Mouse (Mus musculus): ENCODE measurements around the gene Dnaic2. TPM values are rescaled to one million over a fixed set of nuclear protein-coding genes. Genes with fewer than 3 reads are reported as not detected.

The Dnaic2 gene
- total and polyA plus RNA-seq, 3 experiments, result 0.59 to 0.93 (median 0.83) TPM

GRCm38 (mm10) chr11:114699511-114699910, 27.7 kb upstream of the Dnaic2 start:
- H3K4me2 ChIP-seq (ENCODE audit: insufficient read depth, low read depth, poor library complexity, severe bottlenecking), result no peak overlapping the region
- dilution Hi-C loops (cut with MboI; ENCODE audit: extremely low pct_ligation_motif_present, extremely low pct_unique_long_range_greater_than_20kb, low sequenced_read_pairs), result no loop called here
- peaks cover 3 to 8% of the 10 kb centered on the region in 2 experiments for H3K4me1 ChIP-seq (ENCODE audit: control insufficient read depth in 1 of 2, insufficient read depth in 2 of 2)
- DNase-seq (ENCODE audit: extremely low read depth), result no peak
- peaks cover 0 to 9% of the 10 kb centered on the region in 2 experiments for H3K36me3 ChIP-seq (replicated peaks in 1 of 2; ENCODE audit: control insufficient read depth in 1 of 2, insufficient read depth in 1 of 2, low read length in 1 of 2)
- H3K9me3 ChIP-seq (replicated peaks; ENCODE audit: low read length), result no peaks in the 10 kb centered on the region
- no peak overlapping the region for H3K4me3 ChIP-seq (replicated peaks in 1 of 3; ENCODE audit: low read depth in 2 of 3, low read length in 2 of 3, poor library complexity in 1 of 3)
- TF ChIP-seq SMC3 (IDR thresholded peaks at IDR 0.05; ENCODE audit: low read depth, low read length), result no peak
- no peak for TF ChIP-seq CHD1 (IDR thresholded peaks at IDR 0.05; ENCODE audit: low read depth, low read length)
- no peak for TF ChIP-seq E2F4 (IDR thresholded peaks at IDR 0.05; ENCODE audit: insufficient replicate concordance, low read depth, low read length)
- TF ChIP-seq MAZ (IDR thresholded peaks at IDR 0.05; ENCODE audit: low read depth, low read length), result no peak
- TF ChIP-seq MXI1 (IDR thresholded peaks at IDR 0.05; ENCODE audit: low read depth, low read length), result no peak
- no peak for TF ChIP-seq MEF2A (IDR thresholded peaks at IDR 0.05; ENCODE audit: borderline replicate concordance, low read depth, low read length)
- TF ChIP-seq MYC (IDR thresholded peaks at IDR 0.05; ENCODE audit: low read depth, low read length), result no peak
- TF ChIP-seq CHD2 (IDR thresholded peaks at IDR 0.05; ENCODE audit: low read length), result no peak
- no peak for TF ChIP-seq NELFE (IDR thresholded peaks at IDR 0.05; ENCODE audit: low read depth, low read length)
- TF ChIP-seq GABPA (IDR thresholded peaks at IDR 0.05; ENCODE audit: insufficient replicate concordance, low read depth, low read length), result no peak
- no peak for TF ChIP-seq POLR2AphosphoS2 (IDR thresholded peaks at IDR 0.05; ENCODE audit: low read depth, low read length)
- no peak for TF ChIP-seq JUN (IDR thresholded peaks at IDR 0.05; ENCODE audit: insufficient read depth, low read depth, low read length)
- TF ChIP-seq RCOR1 (conservative IDR thresholded peaks at IDR 0.05; ENCODE audit: low read depth, low read length), result no peak
- no peak for TF ChIP-seq USF1 (IDR thresholded peaks at IDR 0.05; ENCODE audit: low read depth, low read length)
- no peak for TF ChIP-seq SIN3A (IDR thresholded peaks at IDR 0.05; ENCODE audit: low read length)
- no peak for TF ChIP-seq IRF4 (IDR thresholded peaks at IDR 0.05; ENCODE audit: low read depth, low read length)
- TF ChIP-seq MAX (IDR thresholded peaks at IDR 0.05; ENCODE audit: low read length), result no peak
- no peaks in the 10 kb centered on the region for H3K27me3 ChIP-seq (replicated peaks)
- no peaks in the 10 kb centered on the region for H3K79me2 ChIP-seq (replicated peaks; ENCODE audit: control insufficient read depth, extremely low read depth, insufficient read depth, poor library complexity, severe bottlenecking)
- in situ Hi-C loops (cut with MboI; ENCODE audit: low pct_ligation_motif_present, low pct_unique_long_range_greater_than_20kb, low sequenced_read_pairs), result no loop called here
- H3K9ac ChIP-seq (ENCODE audit: insufficient read depth, low read depth), result no peak overlapping the region
- no peak overlapping the region for H3K27ac ChIP-seq (ENCODE audit: insufficient read depth, low read depth)

- DNase-seq (ENCODE audit: extremely low read depth), result no peak
- H3K9me3 ChIP-seq (replicated peaks; ENCODE audit: low read length), result no peaks in the 10 kb centered on the region
- H3K79me2 ChIP-seq (replicated peaks; ENCODE audit: control insufficient read depth, extremely low read depth, insufficient read depth, poor library complexity, severe bottlenecking), result no peaks in the 10 kb centered on the region
- TF ChIP-seq NRF1 (IDR thresholded peaks at IDR 0.05; ENCODE audit: low read depth, low read length) (peak; percentile 69), POLR2AphosphoS2 (IDR thresholded peaks at IDR 0.05; ENCODE audit: low read depth, low read length) (no peak), BHLHE40 (IDR thresholded peaks at IDR 0.05; ENCODE audit: low read depth, low read length) (peak; percentile 28; the same call in 1 of the 2 replicates), EP300 (IDR thresholded peaks at IDR 0.05; ENCODE audit: low read length) (no peak), ELF1 (IDR thresholded peaks at IDR 0.05; ENCODE audit: low read depth, low read length) (0 out of 2 replicates have a peak, but pooled peaks have one; percentile 21)
- dilution Hi-C loops (cut with MboI; ENCODE audit: extremely low pct_ligation_motif_present, extremely low pct_unique_long_range_greater_than_20kb, low sequenced_read_pairs), result no loop called here
- no peaks in the 10 kb centered on the region for H3K27me3 ChIP-seq (replicated peaks)
- no peak overlapping the region; the same call in 1 of the 2 replicates for H3K4me2 ChIP-seq (ENCODE audit: insufficient read depth, low read depth, poor library complexity, severe bottlenecking)
- H3K9ac ChIP-seq (ENCODE audit: insufficient read depth, low read depth), result no peak overlapping the region
- peaks cover 3 to 17% of the 10 kb centered on the region in 2 experiments for H3K4me1 ChIP-seq (ENCODE audit: control insufficient read depth in 1 of 2, insufficient read depth in 2 of 2)
- peaks cover 0 to 2% of the 10 kb centered on the region in 2 experiments for H3K36me3 ChIP-seq (replicated peaks in 1 of 2; ENCODE audit: control insufficient read depth in 1 of 2, insufficient read depth in 1 of 2, low read length in 1 of 2)
- H3K27ac ChIP-seq (ENCODE audit: insufficient read depth, low read depth), result no peak overlapping the region
- in situ Hi-C loops (cut with MboI; ENCODE audit: low pct_ligation_motif_present, low pct_unique_long_range_greater_than_20kb, low sequenced_read_pairs), result no loop called here
- H3K4me3 ChIP-seq (replicated peaks in 1 of 3; ENCODE audit: low read depth in 2 of 3, low read length in 2 of 3, poor library complexity in 1 of 3), result no peak overlapping the region
Observed at GRCm38 (mm10) chr11:114702311-114702995, 24.8 kb upstream of the Dnaic2 start.
